Mouse (Mus musculus) E14TG2a.4 (cell line): Measurements from ENCODE around the gene Gbf1.
A peak's percentile ranks its signal among the peaks of the same experiment; 100 is the strongest.

ENCODE experiments used
- CTCF ChIP-seq: conservative IDR thresholded peaks from 2 replicates; pipeline ENCODE4 v1.5.1; 2014; ENCODE audit warnings: low read length
- NANOG ChIP-seq: IDR thresholded peaks from 2 replicates; pipeline ENCODE4 v1.6.1; 2014; ENCODE audit warnings: borderline replicate concordance, low read length, mixed read lengths
- POU5F1 ChIP-seq: IDR thresholded peaks from 2 replicates; pipeline ENCODE4 v1.6.1; 2014; ENCODE audit warnings: low read length, borderline replicate concordance

DNA sequence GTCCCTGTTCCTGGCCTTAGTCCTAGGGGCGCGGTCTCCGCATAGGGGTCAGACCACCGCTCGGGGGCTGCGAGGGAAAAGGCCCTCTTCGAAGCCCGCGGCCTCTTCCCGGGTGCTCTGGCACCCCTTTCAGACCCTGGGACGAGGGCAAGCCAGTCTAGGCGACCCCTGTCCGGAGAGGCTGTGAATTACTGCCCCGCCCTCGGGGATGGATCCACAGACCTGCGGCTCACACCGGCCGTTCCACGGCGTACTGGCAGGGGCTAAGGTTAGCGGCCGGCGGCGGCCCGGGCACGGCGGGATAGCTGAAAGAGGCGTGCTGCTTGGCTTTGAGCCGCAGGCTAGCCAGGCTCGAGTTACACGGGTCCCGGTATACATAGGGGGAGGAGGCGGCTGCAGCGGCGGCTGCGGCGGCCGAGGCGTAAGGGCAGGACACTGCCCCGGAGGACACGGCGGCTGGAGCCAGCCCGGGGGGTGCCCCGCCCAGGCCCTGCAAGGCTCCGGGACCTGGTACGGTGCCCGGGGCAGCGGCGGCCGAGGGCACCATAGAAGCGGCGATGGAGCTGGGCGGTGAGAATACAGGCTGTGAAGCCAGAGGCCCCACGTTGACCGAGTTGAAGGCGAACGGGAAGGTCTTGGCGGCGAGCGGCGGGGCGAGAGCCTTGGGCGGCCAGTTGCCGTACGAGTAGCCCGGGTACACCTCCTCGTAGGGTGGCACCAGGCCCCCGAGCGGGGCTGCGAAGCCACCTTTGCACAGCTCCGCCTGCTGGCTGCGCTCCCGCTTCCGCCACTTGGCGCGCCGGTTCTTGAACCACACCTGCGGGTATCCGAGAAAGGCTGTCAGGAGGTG is 16.3 kb upstream of the Gbf1 start:
- TF ChIP-seq CTCF (peak; percentile 16; the same call in 1 of the 2 replicates), NANOG (no peak), POU5F1 (no peak)
